Mouse (Mus musculus) layer of hippocampus, postnatal 36 days (tissue): ENCODE data around the gene Nek7. TPM values are rescaled to one million over a fixed set of nuclear protein-coding genes. Genes with fewer than 3 reads are reported as not detected.

ENCODE experiments used
- DNase-seq, 2 experiments: peaks; one replicate each; pipeline ENCODE4 v3.0.0; 2022
- total RNA-seq, 2 experiments: library from RNA; stranded (reverse); gene quantifications; 2 replicates each; pipeline ENCODE4 v1.2.3; 2021

Nek7 gene
- total RNA-seq, 2 experiments from 2014 or later, result 34.4 to 35.6 TPM

DNA sequence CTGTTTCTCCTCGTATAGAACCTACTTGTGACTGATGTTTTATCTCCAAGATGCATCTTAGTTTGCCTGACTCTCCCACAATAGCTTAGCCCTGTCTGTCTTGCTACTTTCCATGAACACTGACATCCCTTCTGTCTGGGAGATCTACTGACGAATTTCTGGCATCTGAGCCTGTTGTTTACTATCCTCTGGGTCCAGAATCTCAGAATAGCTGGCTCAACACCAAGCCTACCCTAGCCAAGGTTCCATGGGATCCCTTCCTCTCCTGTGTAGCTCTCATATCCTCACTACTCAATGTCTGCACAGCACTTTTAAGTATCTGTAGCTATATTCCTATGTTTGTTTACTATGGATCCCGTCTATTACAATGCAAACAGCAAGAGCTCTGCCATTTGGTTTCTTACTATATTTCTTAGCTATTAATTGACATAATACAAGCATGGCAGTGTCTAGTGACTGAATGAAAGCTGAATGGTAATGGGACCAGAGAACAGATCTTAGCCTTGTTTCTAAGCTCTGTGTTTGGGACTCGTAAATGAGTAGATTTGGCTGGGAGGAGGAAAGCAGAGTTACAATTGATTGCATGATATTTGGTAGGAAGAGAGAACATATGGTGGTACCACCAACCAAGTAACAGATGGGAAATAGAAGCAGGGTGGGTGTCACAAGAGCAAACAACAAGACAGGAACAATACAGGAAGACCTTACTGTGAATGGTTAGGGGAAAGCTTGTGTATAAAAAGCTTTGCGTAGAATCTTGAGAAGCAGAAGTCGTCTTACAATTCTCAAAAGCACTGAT, 51.3 kb downstream of the Nek7 start:
- no peak for DNase-seq

DNA sequence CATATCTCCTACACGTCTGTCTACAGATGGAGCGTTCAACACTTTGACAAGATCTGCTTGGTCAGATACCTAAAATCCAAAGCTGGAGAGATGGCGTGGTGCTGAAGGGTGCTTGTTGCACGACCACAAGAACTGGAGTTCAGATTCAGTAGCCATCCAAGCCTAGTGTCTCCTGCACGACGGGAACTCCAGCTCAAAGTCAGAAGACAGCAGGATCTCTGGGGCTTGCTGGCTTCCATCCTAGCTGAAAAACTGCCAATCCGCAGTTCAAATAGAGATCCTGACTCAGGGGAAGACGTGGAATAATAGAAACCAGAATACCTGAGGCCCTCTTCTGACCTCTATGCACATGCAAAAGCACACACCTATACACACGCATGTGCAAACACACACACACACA, 52.0 kb downstream of the Nek7 start:
- DNase-seq, result no peak

DNA sequence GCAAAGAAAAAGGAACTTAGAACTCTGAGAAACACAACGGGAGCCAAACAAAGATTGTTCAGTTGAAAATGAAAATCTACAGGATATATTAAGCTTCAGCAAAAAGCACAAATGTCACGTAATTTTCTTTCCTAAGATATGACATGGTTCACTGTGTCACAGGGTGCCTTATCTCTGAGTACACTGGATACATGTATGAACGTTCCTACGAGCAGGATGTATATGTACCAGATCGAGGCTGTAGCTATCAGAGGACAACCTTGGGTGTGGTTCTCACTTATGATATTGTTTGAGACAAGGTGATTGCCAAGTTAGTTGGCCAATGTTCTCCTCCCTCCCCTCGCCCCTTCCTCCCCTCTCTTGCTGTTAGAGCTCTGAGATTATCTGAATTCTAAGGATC, 55.3 kb downstream of the Nek7 start:
- no peak for DNase-seq

DNA sequence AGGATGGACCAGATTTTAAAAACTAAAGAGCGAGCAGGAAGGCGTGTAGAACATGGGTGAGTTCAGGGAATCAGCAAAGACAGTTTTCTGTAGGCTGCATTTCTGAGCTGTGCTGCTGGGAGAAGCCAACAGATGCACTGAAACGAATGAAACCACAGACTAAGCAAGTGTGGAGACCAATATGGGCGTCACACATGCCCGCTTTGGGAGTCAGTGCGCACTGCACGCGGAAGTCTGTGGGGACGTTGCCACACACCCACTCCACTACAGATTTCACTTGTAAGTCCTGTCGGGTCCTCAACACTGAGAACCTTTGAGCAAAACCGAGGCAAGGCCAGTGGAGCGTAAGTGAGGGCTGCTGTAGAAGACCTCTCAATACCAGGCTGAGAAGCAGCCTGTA, 59.2 kb downstream of the Nek7 start:
- peak; percentile 21 to 47 for DNase-seq

DNA sequence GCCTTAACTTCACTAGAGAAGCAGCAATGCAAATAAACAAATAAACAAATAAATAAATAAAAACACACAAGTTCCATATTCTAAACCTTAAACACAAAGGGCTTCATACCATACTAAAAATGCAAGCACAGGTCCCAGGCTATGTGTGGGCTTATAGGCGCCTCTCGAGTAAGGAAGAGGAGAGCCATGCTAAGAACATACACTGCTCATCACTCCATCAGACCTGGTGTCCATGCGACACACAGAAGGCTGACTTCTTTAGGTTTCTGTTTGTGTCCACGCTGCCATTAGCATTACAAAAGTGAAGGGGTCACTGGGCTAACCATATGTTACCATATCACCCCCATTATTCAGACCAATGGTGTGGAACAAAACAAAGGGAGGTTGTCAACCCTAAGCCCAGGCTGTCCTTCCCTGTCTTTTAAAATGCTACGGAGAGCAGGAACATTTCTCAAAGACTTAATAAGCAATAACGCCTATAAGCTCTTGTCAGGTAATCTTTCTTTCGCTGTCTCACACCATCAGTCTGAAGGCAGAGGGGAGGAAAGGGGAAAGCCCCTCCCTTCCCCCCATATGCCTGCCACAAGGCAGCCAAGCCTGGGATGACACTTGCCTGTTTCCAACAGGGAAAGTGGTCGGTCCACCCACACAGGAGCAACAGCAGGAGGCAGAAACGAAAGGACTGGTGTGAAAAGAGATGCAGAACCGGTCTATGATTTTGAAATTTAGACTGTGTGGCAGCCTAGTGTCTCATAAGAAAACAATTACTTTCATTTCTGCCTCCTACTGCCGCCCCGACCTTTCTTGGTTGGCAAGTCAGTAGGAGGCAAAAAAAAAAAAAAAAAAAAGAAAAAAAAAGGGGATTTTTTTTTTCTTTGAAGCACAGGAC, 60.5 kb downstream of the Nek7 start:
- DNase-seq, result no peak

DNA sequence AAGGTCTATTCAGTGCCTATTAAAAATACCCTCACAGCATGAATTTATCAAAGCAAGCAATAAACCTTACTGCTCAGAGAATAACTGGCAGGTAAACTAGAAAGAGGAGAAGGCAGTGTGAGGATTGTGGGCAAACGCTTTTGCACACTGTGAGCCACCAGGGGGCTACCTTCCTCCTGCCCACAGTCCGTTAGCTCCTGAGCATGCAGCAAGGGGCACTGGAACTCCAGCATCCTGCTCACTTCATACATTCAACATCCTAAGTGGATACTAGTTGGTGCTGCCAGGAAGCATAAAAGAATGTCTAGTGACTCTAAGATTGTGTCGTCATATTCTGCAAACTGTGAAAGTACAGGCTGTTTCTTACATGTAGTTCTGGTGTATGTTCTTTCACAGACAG, 61.6 kb downstream of the Nek7 start:
- DNase-seq, result no peak

DNA sequence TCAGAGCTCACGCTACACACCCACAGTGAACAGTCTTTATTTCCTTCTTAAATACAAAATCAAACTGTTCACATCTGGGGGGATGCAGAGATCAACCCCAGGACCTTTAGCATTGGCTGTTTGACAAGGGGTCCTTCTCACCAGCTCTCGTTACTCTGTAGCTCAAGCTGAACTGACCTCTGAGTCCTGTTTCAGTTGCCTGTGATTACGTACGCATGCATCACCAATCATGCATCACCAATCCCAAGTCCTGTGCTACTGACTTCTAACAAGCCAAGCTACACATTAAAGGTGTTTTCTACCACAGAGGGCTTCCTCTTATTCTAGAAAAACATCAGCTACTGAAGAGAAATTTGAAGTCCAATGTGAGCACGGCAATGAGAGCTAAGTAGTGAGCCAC, 65.0 kb downstream of the Nek7 start:
- DNase-seq, result no peak

DNA sequence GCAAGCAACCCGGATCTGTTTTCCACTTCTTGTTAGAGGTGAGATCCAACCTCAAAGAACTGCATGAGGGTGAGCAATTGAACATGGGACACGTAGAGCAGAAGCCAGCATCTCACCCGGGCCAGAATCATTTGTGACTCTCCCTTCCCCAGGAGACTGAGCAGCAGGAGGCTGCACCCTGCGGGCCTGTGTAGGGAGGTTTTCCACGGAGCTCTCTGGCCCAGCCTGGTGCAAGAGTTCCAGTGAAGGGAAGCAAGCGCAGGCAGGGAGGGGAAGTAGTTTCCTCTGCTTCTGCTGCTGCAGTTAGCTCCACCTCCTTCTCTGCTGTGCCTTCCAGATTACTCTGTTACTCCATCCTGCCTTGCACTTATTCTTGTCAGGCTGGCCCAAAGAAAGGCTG, 69.8 kb downstream of the Nek7 start:
- DNase-seq, result no peak

DNA sequence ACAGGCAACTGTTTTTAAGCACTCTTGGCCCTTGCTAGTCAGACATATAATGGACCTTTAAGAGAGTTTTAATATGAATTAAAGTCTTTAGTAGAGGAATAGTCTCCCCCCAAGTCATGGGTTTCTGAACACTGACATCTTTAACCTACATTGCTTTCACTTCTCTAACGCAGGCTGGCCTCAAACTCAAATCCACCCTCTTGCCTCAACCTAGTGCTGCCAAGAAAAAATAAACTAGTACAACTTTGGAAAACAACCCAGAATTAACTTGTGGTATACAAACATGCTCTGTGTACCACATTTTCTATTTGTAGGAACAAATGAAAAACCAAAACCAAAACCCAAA, 77.8 kb downstream of the Nek7 start:
- no peak for DNase-seq

DNA sequence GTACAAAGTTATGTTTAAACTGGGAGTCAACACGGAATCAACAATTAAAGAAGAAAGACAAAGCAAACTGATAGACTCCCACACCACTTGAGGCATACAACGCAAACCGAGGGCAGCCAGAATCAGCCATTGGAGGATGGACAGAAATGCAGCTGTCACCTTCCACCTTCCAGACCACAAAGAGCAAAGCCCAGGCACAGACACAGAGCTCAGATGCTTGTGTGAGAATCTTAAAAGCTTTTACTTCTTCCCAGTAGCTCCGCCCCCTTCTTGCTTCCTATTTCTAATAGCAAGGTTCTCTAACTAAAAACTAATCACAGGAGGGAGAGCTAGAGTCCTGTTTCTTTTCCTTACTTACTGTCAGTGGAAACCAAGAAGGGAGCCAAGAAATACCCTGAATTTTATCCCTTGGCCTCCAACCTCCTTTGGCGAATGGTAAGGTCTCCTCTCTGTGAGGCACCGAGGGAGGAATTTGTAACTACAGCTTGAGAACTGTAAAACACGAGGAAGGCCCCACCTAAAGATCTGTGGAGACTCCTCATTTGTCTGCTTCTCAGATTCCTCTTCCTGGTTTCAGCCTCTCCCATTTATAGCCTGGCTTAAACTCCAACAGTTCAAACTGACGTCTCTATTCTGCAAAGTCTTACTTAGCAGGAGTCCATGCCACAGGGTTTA, 78.3 kb downstream of the Nek7 start:
- no peak for DNase-seq

DNA sequence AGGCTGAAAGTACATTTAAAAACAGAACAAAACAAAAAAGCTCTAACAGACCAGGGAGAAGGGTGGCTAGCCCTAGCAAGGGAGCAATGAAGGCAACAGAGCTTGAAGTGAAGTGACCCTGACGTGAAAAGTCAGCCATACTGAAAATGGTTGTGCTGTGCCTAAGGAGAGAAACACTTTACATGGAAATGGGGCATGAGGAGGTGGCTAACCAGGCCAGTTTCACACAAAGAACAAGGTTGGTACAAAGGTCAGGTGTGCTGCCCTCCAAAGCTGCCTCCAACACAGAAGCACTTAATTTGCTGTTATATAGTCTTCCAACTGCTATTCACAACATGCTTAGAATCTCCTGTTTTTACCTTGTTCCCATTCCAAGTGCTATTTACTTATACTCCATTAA, 80.2 kb downstream of the Nek7 start:
- no peak for DNase-seq

DNA sequence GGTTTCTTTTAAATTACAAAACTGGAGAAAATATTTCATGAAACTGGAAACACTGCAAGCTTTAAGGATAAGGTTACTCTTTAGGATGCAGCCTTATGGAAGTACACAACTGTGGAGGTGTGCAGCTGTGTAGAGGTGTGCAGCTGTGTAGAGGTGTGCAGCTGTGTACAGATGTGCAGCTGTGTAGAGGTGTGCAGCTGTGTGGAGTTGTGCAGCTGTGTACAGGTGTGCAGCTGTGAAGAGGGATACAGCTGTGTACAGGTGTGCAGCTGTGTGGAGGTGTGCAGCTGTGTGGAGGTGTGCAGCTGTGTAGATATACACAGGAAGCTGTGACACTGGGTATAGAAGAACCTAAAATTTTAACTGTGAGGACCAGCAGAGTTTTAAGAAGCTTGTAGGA, 81.7 kb downstream of the Nek7 start:
- no peak for DNase-seq

DNA sequence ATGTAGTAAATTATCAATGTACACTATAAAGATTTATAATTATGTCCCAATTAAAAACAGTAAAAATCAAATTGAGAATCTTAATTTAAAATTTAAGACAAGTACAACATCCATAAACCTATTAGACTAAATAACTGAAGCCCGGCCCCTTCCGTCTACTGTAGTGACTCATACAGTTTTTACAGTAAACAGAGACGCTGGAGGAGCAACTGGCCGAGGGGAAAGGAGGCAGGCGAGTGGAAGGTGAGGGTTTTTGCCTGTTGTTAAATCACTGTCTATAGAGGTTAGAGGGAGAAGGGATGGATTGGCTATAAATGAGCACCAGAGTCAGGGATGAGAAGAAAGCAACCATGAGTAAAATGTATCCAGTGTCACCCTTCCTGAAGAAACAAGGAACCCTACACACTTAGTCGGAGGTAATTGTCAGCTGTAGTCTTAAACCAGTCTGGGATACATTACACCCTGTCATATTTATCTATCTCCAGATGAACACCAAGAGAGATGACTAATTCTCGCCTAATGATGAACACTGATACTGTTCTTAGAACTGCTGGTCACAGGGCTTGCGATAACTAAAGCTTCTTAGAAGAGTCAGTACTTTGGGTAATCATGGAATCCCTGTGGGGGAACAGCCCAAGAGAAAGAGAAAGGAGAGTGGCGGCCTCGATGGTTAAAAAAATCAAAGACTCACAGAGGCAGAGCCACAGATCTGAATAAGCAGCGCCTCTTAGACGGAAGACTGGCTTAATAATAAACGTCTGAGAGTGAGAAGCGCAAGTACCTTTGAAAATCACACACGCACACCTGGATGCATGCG, 84.0 kb downstream of the Nek7 start:
- DNase-seq, result no peak

DNA sequence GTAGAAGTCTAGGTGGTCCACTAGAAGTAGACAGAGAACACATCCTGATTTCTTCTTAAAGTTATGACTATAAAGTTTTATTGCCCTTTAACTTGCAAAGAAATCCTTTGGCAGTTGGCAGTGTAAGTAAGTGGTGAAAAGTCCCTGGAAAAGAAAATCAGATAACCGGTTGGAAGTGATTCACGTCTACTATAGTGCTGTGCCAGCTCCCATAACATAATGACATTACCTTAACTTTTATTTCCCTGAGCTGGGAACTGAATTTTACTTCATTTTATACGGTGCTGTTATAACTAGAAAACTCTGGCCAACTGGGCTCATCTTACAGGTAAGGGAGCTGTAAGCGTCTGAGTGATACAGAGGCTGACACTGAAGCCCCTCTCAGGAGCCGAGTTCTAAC, 89.3 kb downstream of the Nek7 start:
- no peak for DNase-seq

DNA sequence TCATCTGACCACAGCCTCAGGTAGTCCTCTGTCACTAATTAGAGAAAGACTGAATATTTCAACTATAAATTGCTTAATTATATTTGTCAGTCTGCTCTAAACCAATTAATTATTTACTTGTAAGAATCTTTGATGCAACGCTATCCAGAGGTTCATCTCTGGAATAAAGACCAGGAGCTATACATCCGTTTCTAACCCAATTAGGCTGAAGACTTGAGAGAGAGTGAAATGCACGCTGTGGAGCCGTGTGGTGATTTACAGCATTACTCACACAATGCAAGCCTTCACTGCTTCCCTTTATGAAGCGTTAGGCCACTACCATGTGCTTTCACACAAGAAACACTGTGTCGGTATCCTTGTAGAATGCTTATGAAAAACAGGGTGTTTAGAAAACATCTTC, 96.0 kb downstream of the Nek7 start:
- no peak for DNase-seq

DNA sequence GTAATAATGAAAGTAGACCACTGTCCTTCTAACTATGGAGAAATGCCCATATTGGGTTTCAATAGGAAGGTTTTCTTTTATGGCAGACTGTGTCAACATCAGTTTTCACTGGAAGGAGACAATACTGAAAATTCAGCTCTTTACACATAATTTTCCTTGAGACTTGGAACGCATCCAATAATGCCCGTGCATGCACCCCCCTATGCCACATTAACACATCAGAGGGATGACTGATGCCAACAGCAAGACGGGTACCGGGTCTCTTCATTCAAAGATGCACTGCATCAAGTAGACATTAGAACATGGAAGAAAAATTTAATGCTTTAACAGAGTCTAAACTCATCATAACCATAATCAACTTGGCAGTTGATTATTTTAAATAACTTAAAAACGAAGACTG, 101.7 kb downstream of the Nek7 start:
- no peak for DNase-seq

DNA sequence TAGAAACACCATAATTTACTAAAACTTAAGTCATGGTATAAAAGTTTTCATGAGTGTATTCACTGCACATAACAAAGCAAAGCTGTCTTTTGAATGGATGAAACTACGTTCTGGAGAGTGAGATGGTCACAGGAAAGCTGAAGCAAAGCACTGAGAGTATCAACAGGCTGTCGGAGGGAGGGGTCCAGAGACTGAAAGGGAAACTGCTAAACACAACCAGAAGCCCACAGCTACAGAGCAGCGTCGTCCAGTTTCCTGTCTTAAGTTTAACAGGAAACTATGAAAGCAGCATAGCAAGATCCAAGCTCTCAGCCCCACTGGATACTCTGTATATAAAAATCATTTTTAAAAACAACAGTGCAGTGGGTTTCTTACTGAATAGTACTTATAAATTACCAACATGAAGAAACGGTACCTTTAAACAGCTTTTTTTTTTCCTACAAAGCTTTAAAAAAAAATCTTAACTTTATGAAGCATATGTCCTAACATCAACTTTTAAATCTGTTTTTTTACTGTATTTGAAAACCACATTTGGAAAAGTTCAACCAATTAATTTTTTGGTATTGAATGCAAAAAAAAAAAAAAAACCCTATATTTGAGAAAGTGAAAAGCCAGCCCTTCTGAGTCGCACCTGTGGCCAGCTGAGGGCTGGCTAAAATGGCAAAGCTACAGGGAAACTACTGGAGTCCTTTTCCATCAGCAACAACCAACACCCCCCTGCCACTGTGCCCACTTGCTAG, 102.4 kb downstream of the Nek7 start:
- no peak for DNase-seq

DNA sequence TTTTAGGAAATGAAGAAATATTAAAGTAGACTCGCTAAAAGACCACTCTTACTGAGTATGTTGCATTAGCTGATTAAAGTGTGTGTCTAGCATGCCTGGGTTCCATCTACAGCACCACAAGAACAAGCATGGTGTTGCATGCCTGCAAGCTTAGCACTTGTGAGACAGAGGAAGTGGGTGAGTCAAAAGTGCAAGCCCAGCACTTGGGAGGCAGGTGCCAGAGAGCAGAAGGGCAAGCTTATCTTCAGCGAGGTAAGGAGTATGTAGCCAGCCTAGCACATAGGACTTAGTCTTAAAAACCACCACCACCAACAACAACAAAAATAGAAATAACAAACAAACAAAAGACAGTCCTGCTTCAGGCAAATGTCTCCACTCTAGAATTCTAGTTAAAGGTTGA, 103.0 kb downstream of the Nek7 start:
- DNase-seq, result no peak

DNA sequence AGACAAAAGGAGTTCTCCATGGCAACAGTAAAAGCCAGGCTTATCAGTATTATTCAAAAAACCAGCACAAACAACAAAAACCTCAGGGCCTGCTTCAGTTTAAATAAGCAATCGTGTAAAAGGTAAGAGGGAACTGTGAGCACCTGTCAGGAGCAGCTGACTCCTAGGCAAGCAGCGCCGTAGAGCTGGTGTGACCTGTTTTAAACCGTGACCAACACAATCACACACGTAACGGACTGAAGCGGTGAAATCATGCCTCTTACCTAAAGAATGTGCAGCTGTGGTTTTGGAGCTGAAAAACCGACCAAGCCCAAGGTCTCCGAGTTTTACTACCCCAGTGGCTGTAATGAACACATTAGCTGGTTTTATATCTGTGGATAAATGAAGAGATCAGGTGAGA, 104.6 kb downstream of the Nek7 start:
- DNase-seq, result no peak

DNA sequence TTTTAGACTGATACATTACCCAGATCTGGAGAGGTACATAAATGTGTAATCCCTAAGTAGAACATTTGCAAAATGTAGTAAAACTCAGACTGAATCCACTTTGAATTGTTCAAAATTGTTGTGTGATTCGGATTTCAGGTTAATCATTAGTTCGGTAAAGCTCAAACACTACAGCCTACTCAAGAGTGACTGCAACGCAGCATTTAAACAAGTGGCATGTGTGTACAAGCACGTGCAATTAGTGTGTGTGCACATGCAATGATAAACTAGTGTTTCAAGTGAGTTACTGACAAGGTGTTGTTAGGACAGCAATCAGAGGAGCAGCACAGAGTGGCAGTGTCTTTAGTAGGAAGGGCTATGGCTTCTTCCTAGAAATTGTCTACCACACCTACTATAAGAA, 106.0 kb downstream of the Nek7 start:
- DNase-seq, result no peak

DNA sequence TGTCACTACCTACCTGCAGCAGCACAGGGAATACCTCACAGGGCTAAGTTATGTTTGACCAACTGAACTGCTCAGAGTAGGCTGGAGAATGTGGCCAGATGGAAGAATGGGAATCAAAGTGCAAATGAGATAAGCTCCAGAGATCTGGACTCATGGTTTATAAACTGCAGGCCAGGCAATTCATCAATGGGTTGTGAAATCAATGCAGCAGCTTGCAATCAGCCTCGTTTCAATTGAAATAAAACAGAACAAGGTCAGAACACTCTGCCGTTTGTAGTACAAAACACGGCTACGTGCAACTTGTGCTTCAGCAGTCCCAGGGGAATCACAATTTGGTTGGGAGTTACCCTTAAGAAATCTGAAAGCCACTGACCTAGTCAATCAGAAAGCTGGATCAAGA, 109.4 kb downstream of the Nek7 start:
- no peak for DNase-seq
